Mouse (Mus musculus): Measurements from ENCODE around the gene Stk10. TPM values are rescaled to one million over a fixed set of nuclear protein-coding genes. Genes with fewer than 3 reads are reported as not detected.

The Stk10 gene
- polyA plus RNA-seq, 1 experiment = 32.9 TPM

GRCm38 (mm10) chr11:32642899-32643886, 110.1 kb downstream of the Stk10 start:
- TF ChIP-seq CTCF (IDR thresholded peaks at IDR 0.05; ENCODE audit: low read depth, low read length) (no peak), POLR2A (IDR thresholded peaks at IDR 0.05; ENCODE audit: borderline replicate concordance, low read depth, low read length) (no peak)
- Histone ChIP-seq H3K4me3 (ENCODE audit: insufficient read depth, low read length) (peak overlapping the region; percentile 85), H3K4me1 (ENCODE audit: control insufficient read depth, insufficient read depth, low read length) (peaks cover 28% of the 10 kb centered on the region)

GRCm38 (mm10) chr11:32644010-32644409, 110.9 kb downstream of the Stk10 start:
- TF ChIP-seq CTCF (IDR thresholded peaks at IDR 0.05; ENCODE audit: low read depth, low read length) (no peak), POLR2A (IDR thresholded peaks at IDR 0.05; ENCODE audit: borderline replicate concordance, low read depth, low read length) (no peak)
- H3K4me1 ChIP-seq (ENCODE audit: control insufficient read depth, insufficient read depth, low read length) = peaks cover 32% of the 10 kb centered on the region
- H3K27ac ChIP-seq (ENCODE audit: insufficient read depth, low read depth, low read length) = peak overlapping the region; percentile 67
- H3K4me3 ChIP-seq (ENCODE audit: insufficient read depth, low read length) = peak overlapping the region; percentile 85

More at GRCm38 (mm10) chr11:32642899-32643886, 110.1 kb downstream of the Stk10 start:
- peak overlapping the region; percentile 96 for H3K27ac ChIP-seq (ENCODE audit: insufficient read depth, low read depth, low read length)

- H3K27ac ChIP-seq (ENCODE audit: insufficient read depth, low read depth, low read length) = peak overlapping the region; percentile 36
- H3K4me1 ChIP-seq (ENCODE audit: control insufficient read depth, insufficient read depth, low read length) = peaks cover 48% of the 10 kb centered on the region
- H3K4me3 ChIP-seq (ENCODE audit: insufficient read depth, low read length) = no peak overlapping the region
- TF ChIP-seq CTCF (IDR thresholded peaks at IDR 0.05; ENCODE audit: low read depth, low read length) (no peak), POLR2A (IDR thresholded peaks at IDR 0.05; ENCODE audit: borderline replicate concordance, low read depth, low read length) (no peak)
Observed at GRCm38 (mm10) chr11:32647265-32647664, 114.2 kb downstream of the Stk10 start.

- no peak for TF ChIP-seq CTCF (IDR thresholded peaks at IDR 0.05; ENCODE audit: low read depth, low read length)
- no peak for TF ChIP-seq POLR2A (IDR thresholded peaks at IDR 0.05; ENCODE audit: borderline replicate concordance, low read depth, low read length)
- H3K27ac ChIP-seq (ENCODE audit: insufficient read depth, low read depth, low read length) = no peak overlapping the region; the same call in 1 of the 2 replicates
- no peak overlapping the region for H3K4me3 ChIP-seq (ENCODE audit: insufficient read depth, low read length)
- peaks cover 52% of the 10 kb centered on the region for H3K4me1 ChIP-seq (ENCODE audit: control insufficient read depth, insufficient read depth, low read length)
Observed at GRCm38 (mm10) chr11:32650236-32650749, 117.2 kb downstream of the Stk10 start.

- no peak overlapping the region for H3K27ac ChIP-seq (ENCODE audit: insufficient read depth, low read depth, low read length)
- no peak for TF ChIP-seq POLR2A (IDR thresholded peaks at IDR 0.05; ENCODE audit: borderline replicate concordance, low read depth, low read length)
- TF ChIP-seq CTCF (IDR thresholded peaks at IDR 0.05; ENCODE audit: low read depth, low read length) = no peak
- H3K4me1 ChIP-seq (ENCODE audit: control insufficient read depth, insufficient read depth, low read length) = peaks cover 49% of the 10 kb centered on the region
- no peak overlapping the region for H3K4me3 ChIP-seq (ENCODE audit: insufficient read depth, low read length)
Observed at GRCm38 (mm10) chr11:32650893-32651590, 117.9 kb downstream of the Stk10 start.

GRCm38 (mm10) chr11:32651723-32652122, 118.6 kb downstream of the Stk10 start:
- Histone ChIP-seq H3K27ac (ENCODE audit: insufficient read depth, low read depth, low read length) (no peak overlapping the region), H3K4me1 (ENCODE audit: control insufficient read depth, insufficient read depth, low read length) (peaks cover 46% of the 10 kb centered on the region), H3K4me3 (ENCODE audit: insufficient read depth, low read length) (no peak overlapping the region)
- TF ChIP-seq CTCF (IDR thresholded peaks at IDR 0.05; ENCODE audit: low read depth, low read length) (no peak), POLR2A (IDR thresholded peaks at IDR 0.05; ENCODE audit: borderline replicate concordance, low read depth, low read length) (no peak)

GRCm38 (mm10) chr11:32662082-32662656, 129.1 kb downstream of the Stk10 start:
- TF ChIP-seq CTCF (IDR thresholded peaks at IDR 0.05; ENCODE audit: low read depth, low read length) (no peak), POLR2A (IDR thresholded peaks at IDR 0.05; ENCODE audit: borderline replicate concordance, low read depth, low read length) (no peak)
- H3K4me3 ChIP-seq (ENCODE audit: insufficient read depth, low read length) = no peak overlapping the region
- peaks cover 48% of the 10 kb centered on the region for H3K4me1 ChIP-seq (ENCODE audit: control insufficient read depth, insufficient read depth, low read length)
- 0 out of 2 replicates have a peak overlapping the region, but pooled peaks have one; percentile 29 for H3K27ac ChIP-seq (ENCODE audit: insufficient read depth, low read depth, low read length)

GRCm38 (mm10) chr11:32665639-32666038, 132.5 kb downstream of the Stk10 start:
- no peak overlapping the region for H3K4me3 ChIP-seq (ENCODE audit: insufficient read depth, low read length)
- H3K27ac ChIP-seq (ENCODE audit: insufficient read depth, low read depth, low read length) = no peak overlapping the region
- H3K4me1 ChIP-seq (ENCODE audit: control insufficient read depth, insufficient read depth, low read length) = peaks cover 38% of the 10 kb centered on the region
- no peak for TF ChIP-seq POLR2A (IDR thresholded peaks at IDR 0.05; ENCODE audit: borderline replicate concordance, low read depth, low read length)
- no peak for TF ChIP-seq CTCF (IDR thresholded peaks at IDR 0.05; ENCODE audit: low read depth, low read length)

- Histone ChIP-seq H3K4me1 (ENCODE audit: control insufficient read depth, insufficient read depth, low read length) (peaks cover 33% of the 10 kb centered on the region), H3K27ac (ENCODE audit: insufficient read depth, low read depth, low read length) (no peak overlapping the region), H3K4me3 (ENCODE audit: insufficient read depth, low read length) (no peak overlapping the region)
- no peak for TF ChIP-seq CTCF (IDR thresholded peaks at IDR 0.05; ENCODE audit: low read depth, low read length)
- no peak for TF ChIP-seq POLR2A (IDR thresholded peaks at IDR 0.05; ENCODE audit: borderline replicate concordance, low read depth, low read length)
Observed at GRCm38 (mm10) chr11:32666983-32667382, 133.9 kb downstream of the Stk10 start.
